ENCODE assay signal across 8 mouse cellular contexts in genomic region chr7:25753076-25753475, GRCm38 (mm10). TPM values are rescaled to one million over a fixed set of nuclear protein-coding genes. Genes with fewer than 3 reads are reported as not detected.
A peak's percentile ranks its signal among the peaks of the same experiment; 100 is the strongest.
DNase-seq lines count a peak whose midpoint lies in the region; ATAC-seq and TF ChIP-seq lines count a peak whose summit lies in the region.

No protein-coding gene starts in this region.

- no peak for DNase-seq in cerebellum, adult 2 months
- no peak for DNase-seq in cerebellum, adult 11 months
- DNase-seq in lung, postnatal 0 days (ENCODE audit: low spot score), result no peak
- no peak for DNase-seq in lung, postnatal 4 days
- DNase-seq in urinary bladder, postnatal 25 days (ENCODE audit: low spot score), result no peak
- DNase-seq in layer of hippocampus, adult 9-10 months (ENCODE audit: low spot score), result no peak

- TF ChIP-seq EP300 in lung, postnatal 0 days (IDR thresholded peaks at IDR 0.05), result no peak

- H3K36me3 ChIP-seq in lung, postnatal 0 days (ENCODE audit: insufficient read depth, low read length), result peaks cover 23% of the 10 kb centered on the region
- peaks cover 45% of the 10 kb centered on the region for H3K36me3 ChIP-seq in limb, embryonic 12.5 days
- peaks cover 14% of the 10 kb centered on the region; the same call in 1 of the 2 replicates for H3K36me3 ChIP-seq in stomach, embryonic 16.5 days (ENCODE audit: control insufficient read depth, insufficient read depth, low read length)

- no peak for TF ChIP-seq POLR2A in cerebellum, adult 2 months (IDR thresholded peaks at IDR 0.05; ENCODE audit: borderline replicate concordance, insufficient read depth, low read length)

- no peaks in the 10 kb centered on the region for H3K9me3 ChIP-seq in lung, postnatal 0 days (ENCODE audit: low read length)
- no peaks in the 10 kb centered on the region for H3K9me3 ChIP-seq in limb, embryonic 12.5 days
- H3K9me3 ChIP-seq in stomach, embryonic 16.5 days (replicated peaks; ENCODE audit: control insufficient read depth, low read length), result no peaks in the 10 kb centered on the region

- no peak overlapping the region for H3K27ac ChIP-seq in cerebellum, adult 2 months (ENCODE audit: insufficient read depth, low read length)
- H3K27ac ChIP-seq in lung, postnatal 0 days (ENCODE audit: low read length), result no peak overlapping the region
- H3K27ac ChIP-seq in limb, embryonic 12.5 days, result no peak overlapping the region
- no peak overlapping the region for H3K27ac ChIP-seq in stomach, embryonic 16.5 days (ENCODE audit: low read length)

- H3K27me3 ChIP-seq in cerebellum, adult 2 months (ENCODE audit: control insufficient read depth, insufficient read depth, low read length), result no peaks in the 10 kb centered on the region
- no peaks in the 10 kb centered on the region for H3K27me3 ChIP-seq in lung, postnatal 0 days (replicated peaks; ENCODE audit: insufficient read depth, low read length)
- H3K27me3 ChIP-seq in limb, embryonic 12.5 days, result no peaks in the 10 kb centered on the region
- H3K27me3 ChIP-seq in stomach, embryonic 16.5 days (ENCODE audit: control insufficient read depth, insufficient read depth, low read length), result no peaks in the 10 kb centered on the region

- ATAC-seq in lung, postnatal 0 days, result no peak
- no peak for ATAC-seq in limb, embryonic 12.5 days (ENCODE audit: insufficient number of reproducible peaks, insufficient read depth, low FRiP score, low TSS enrichment, low read depth)
- no peak for ATAC-seq in stomach, embryonic 16.5 days (ENCODE audit: insufficient read depth, low FRiP score)

- H3K4me2 ChIP-seq in lung, postnatal 0 days (replicated peaks; ENCODE audit: low read depth, low read length), result peak overlapping the region; percentile 72
- peak overlapping the region; percentile 95 for H3K4me2 ChIP-seq in limb, embryonic 12.5 days
- H3K4me2 ChIP-seq in stomach, embryonic 16.5 days (ENCODE audit: low read depth, low read length), result peak overlapping the region; percentile 93

- H3K9ac ChIP-seq in lung, postnatal 0 days (replicated peaks; ENCODE audit: low read depth), result peak overlapping the region; percentile 99
- H3K9ac ChIP-seq in limb, embryonic 12.5 days (replicated peaks), result peak overlapping the region; percentile 97
- H3K9ac ChIP-seq in stomach, embryonic 16.5 days (ENCODE audit: low read length), result peak overlapping the region; percentile 98

- H3K4me3 ChIP-seq in cerebellum, adult 2 months (replicated peaks; ENCODE audit: insufficient read depth, low read depth, low read length), result peak overlapping the region; percentile 68
- H3K4me3 ChIP-seq in lung, postnatal 0 days (ENCODE audit: low read depth, low read length), result peak overlapping the region; percentile 97; the same call in 1 of the 2 replicates
- peak overlapping the region; percentile 93 for H3K4me3 ChIP-seq in limb, embryonic 12.5 days (replicated peaks)
- H3K4me3 ChIP-seq in stomach, embryonic 16.5 days (replicated peaks; ENCODE audit: low read length), result peak overlapping the region; percentile 94

- no peak for TF ChIP-seq CTCF in cerebellum, adult 2 months (IDR thresholded peaks at IDR 0.05; ENCODE audit: borderline replicate concordance, insufficient read depth, low read depth, low read length)
- no peak for TF ChIP-seq CTCF in lung, postnatal 0 days (IDR thresholded peaks at IDR 0.05)

- H3K4me1 ChIP-seq in cerebellum, adult 2 months (ENCODE audit: control insufficient read depth, insufficient read depth, low read length), result no peaks in the 10 kb centered on the region; the same call in 1 of the 2 replicates
- peaks cover 17% of the 10 kb centered on the region; the same call in 1 of the 2 replicates for H3K4me1 ChIP-seq in lung, postnatal 0 days (ENCODE audit: insufficient read depth, low read depth, low read length)
- peaks cover 19% of the 10 kb centered on the region for H3K4me1 ChIP-seq in limb, embryonic 12.5 days (replicated peaks)
- peaks cover 16% of the 10 kb centered on the region for H3K4me1 ChIP-seq in stomach, embryonic 16.5 days (ENCODE audit: control insufficient read depth, insufficient read depth, low read length)

RNA-seq across cellular contexts. Expression of gene Hnrnpul1, which starts 1.5 kb away (rescaled TPM):
- polyA plus RNA-seq in cerebellum, adult 2 months (2012; rRNA removed), result 48.7 and 49.0 TPM in 2 replicates
- 32.4 and 34.5 TPM in 2 replicates for polyA plus RNA-seq in lung, postnatal 0 days (2015; fragmentation: Nextera tagmentation; extraction: Ambion mirVana)
- polyA plus RNA-seq in limb, embryonic 12.5 days (2016; fragmentation: Nextera tagmentation; extraction: Ambion mirVana), result 67.6 and 75.0 TPM in 2 replicates
- polyA plus RNA-seq in stomach, embryonic 16.5 days (2015; fragmentation: Nextera tagmentation; extraction: Ambion mirVana), result 35.4 and 39.6 TPM in 2 replicates

RNA-seq across cellular contexts. Expression of gene Ccdc97, which starts 34.2 kb away (rescaled TPM):
- polyA plus RNA-seq in cerebellum, adult 2 months (2012; rRNA removed), result 59.3 and 62.7 TPM in 2 replicates
- polyA plus RNA-seq in lung, postnatal 0 days (2015; fragmentation: Nextera tagmentation; extraction: Ambion mirVana), result 9.8 and 12.1 TPM in 2 replicates
- polyA plus RNA-seq in limb, embryonic 12.5 days (2016; fragmentation: Nextera tagmentation; extraction: Ambion mirVana), result 20.6 and 23.6 TPM in 2 replicates
- 19.6 and 22.5 TPM in 2 replicates for polyA plus RNA-seq in stomach, embryonic 16.5 days (2015; fragmentation: Nextera tagmentation; extraction: Ambion mirVana)

RNA-seq across cellular contexts. Expression of gene Axl, which starts 35.4 kb away (rescaled TPM):
- 23.6 and 27.1 TPM in 2 replicates for polyA plus RNA-seq in cerebellum, adult 2 months (2012; rRNA removed)
- polyA plus RNA-seq in lung, postnatal 0 days (2015; fragmentation: Nextera tagmentation; extraction: Ambion mirVana), result 74.6 and 81.6 TPM in 2 replicates
- polyA plus RNA-seq in limb, embryonic 12.5 days (2016; fragmentation: Nextera tagmentation; extraction: Ambion mirVana), result 56.3 and 57.2 TPM in 2 replicates
- polyA plus RNA-seq in stomach, embryonic 16.5 days (2015; fragmentation: Nextera tagmentation; extraction: Ambion mirVana), result 80.8 and 85.1 TPM in 2 replicates
